Mouse (Mus musculus): Measurements from ENCODE around the gene Slc13a1. TPM values are rescaled to one million over a fixed set of nuclear protein-coding genes. Genes with fewer than 3 reads are reported as not detected.

Slc13a1 gene
- total RNA-seq (2023) = under 1 TPM; 0.30 to 0.55 TPM

GRCm38 (mm10) chr6:24167734-24168327 is at the start of gene Slc13a1:
Slc13a1 (minus strand) TSS chr6:24168092.

Other genes with a start within 250 kb of the Slc13a1 start
- gene Tas2r118, start 198.0 kb downstream of the Slc13a1 start, total RNA-seq (2023) = not detected

Measured in T-cell, adult 66 days (primary cell).